Mouse (Mus musculus): ENCODE measurements around the gene Cpz.

The Cpz gene

GRCm38 (mm10) chr5:35525469-35526123 is at the start of gene Cpz:
Gene Cpz, minus strand, starts transcription at chr5:35525698.
- DNase-seq (ENCODE audit: low read depth, low spot score): no peak

GRCm38 (mm10) chr5:35574653-35575599 is 49.4 kb upstream of the Cpz start, which contains the start of gene Trmt44:
Gene Trmt44, minus strand, starts transcription at chr5:35575070.
- peak; percentile 63 for DNase-seq (ENCODE audit: low read depth, low spot score)

- DNase-seq (ENCODE audit: low read depth, low spot score): no peak
These were observed 46.0 kb upstream of the Cpz start for GRCm38 (mm10) chr5:35571546-35571945.

- no peak for DNase-seq (ENCODE audit: low read depth, low spot score)
These were observed 41.1 kb upstream of the Cpz start for GRCm38 (mm10) chr5:35566632-35567031.

- DNase-seq (ENCODE audit: low read depth, low spot score): no peak
These were observed 39.7 kb upstream of the Cpz start for GRCm38 (mm10) chr5:35565217-35565616.

GRCm38 (mm10) chr5:35563449-35563848 is 38.0 kb upstream of the Cpz start:
- peak; percentile 31 for DNase-seq (ENCODE audit: low read depth, low spot score)

- DNase-seq (ENCODE audit: low read depth, low spot score): no peak
These were observed 37.1 kb upstream of the Cpz start for GRCm38 (mm10) chr5:35562616-35563015.

- no peak for DNase-seq (ENCODE audit: low read depth, low spot score)
These were observed 33.9 kb upstream of the Cpz start for GRCm38 (mm10) chr5:35559447-35559846.

GRCm38 (mm10) chr5:35557946-35558621 is 32.6 kb upstream of the Cpz start:
- no peak for DNase-seq (ENCODE audit: low read depth, low spot score)

GRCm38 (mm10) chr5:35556393-35556792 is 30.9 kb upstream of the Cpz start:
- no peak for DNase-seq (ENCODE audit: low read depth, low spot score)

GRCm38 (mm10) chr5:35552838-35553539 is 27.5 kb upstream of the Cpz start:
- DNase-seq (ENCODE audit: low read depth, low spot score): no peak

- no peak for DNase-seq (ENCODE audit: low read depth, low spot score)
These were observed 26.6 kb upstream of the Cpz start for GRCm38 (mm10) chr5:35551855-35552837.

GRCm38 (mm10) chr5:35546127-35546526 is 20.6 kb upstream of the Cpz start:
- no peak for DNase-seq (ENCODE audit: low read depth, low spot score)

- DNase-seq (ENCODE audit: low read depth, low spot score): no peak
These were observed 15.7 kb upstream of the Cpz start for GRCm38 (mm10) chr5:35541059-35541790.

- DNase-seq (ENCODE audit: low read depth, low spot score): no peak
These were observed 15.1 kb upstream of the Cpz start for GRCm38 (mm10) chr5:35540555-35540954.

- no peak for DNase-seq (ENCODE audit: low read depth, low spot score)
These were observed 14.1 kb upstream of the Cpz start for GRCm38 (mm10) chr5:35539576-35539975.

- no peak for DNase-seq (ENCODE audit: low read depth, low spot score)
These were observed 12.5 kb upstream of the Cpz start for GRCm38 (mm10) chr5:35538022-35538421.

- no peak for DNase-seq (ENCODE audit: low read depth, low spot score)
These were observed 12.0 kb upstream of the Cpz start for GRCm38 (mm10) chr5:35537474-35537873.

GRCm38 (mm10) chr5:35536271-35536670 is 10.8 kb upstream of the Cpz start:
- peak; percentile 19 for DNase-seq (ENCODE audit: low read depth, low spot score)

GRCm38 (mm10) chr5:35531586-35531985 is 6.1 kb upstream of the Cpz start:
- no peak for DNase-seq (ENCODE audit: low read depth, low spot score)

All from c-Kit-negative CD71-positive TER-119-positive erythroid progenitor cells, embryonic 14.5 days (primary cell).